Mouse (Mus musculus): ENCODE results near the gene Tmem176a. TPM values are rescaled to one million over a fixed set of nuclear protein-coding genes. Genes with fewer than 3 reads are reported as not detected.

The Tmem176a gene
- total RNA-seq (2014; fragmentation: Nextera tagmentation) = not detected in 2 replicates
- total RNA-seq (2017) = 0.17 TPM in 1 of 2 replicates, not detected in the other
- polyA plus RNA-seq (2012) = not detected in 2 replicates

GRCm38 (mm10) chr6:48840371-48840969, at the start of gene Tmem176a:
TSS of gene Tmem176a (plus strand) at chr6:48840919.
- DNase-seq (ENCODE audit: low spot score) (no peak), ATAC-seq (ENCODE audit: extremely low read depth, insufficient number of reproducible peaks, low FRiP score, poor library complexity, severe bottlenecking) (no peak)
- no peak for TF ChIP-seq TAL1 (conservative IDR thresholded peaks at IDR 0.05; ENCODE audit: low read depth, low read length)
- no peak for TF ChIP-seq GATA2 (IDR thresholded peaks at IDR 0.05; ENCODE audit: borderline replicate concordance, low read depth, low read length)
- TF ChIP-seq POLR2AphosphoS5 (IDR thresholded peaks at IDR 0.05; ENCODE audit: insufficient replicate concordance, low read depth, low read length) = no peak
- no peak for TF ChIP-seq GATA1 (IDR thresholded peaks at IDR 0.05; ENCODE audit: borderline replicate concordance, low read length)
- no peak for TF ChIP-seq CTCF (IDR thresholded peaks at IDR 0.05; ENCODE audit: low read depth, low read length)
- H3K4me1 ChIP-seq (ENCODE audit: insufficient read depth, low read depth, low read length) = no peaks in the 10 kb centered on the region
- H3K27me3 ChIP-seq (ENCODE audit: insufficient read depth, low read length) = peaks cover 7% of the 10 kb centered on the region
- H3K36me3 ChIP-seq (replicated peaks) = no peaks in the 10 kb centered on the region
- H3K9me3 ChIP-seq (replicated peaks) = no peaks in the 10 kb centered on the region
- H3K4me3 ChIP-seq (ENCODE audit: low read depth, low read length) = no peak within 1 kb of the TSS

- no peaks in the 10 kb centered on the region for H3K36me3 ChIP-seq (replicated peaks)
- no peaks in the 10 kb centered on the region for H3K27me3 ChIP-seq (ENCODE audit: insufficient read depth, low read length)
- 0 out of 2 replicates have a peak, but pooled peaks cover 4% of the 10 kb centered on the region for H3K9me3 ChIP-seq (replicated peaks)
- no peak for ATAC-seq (ENCODE audit: extremely low read depth, insufficient number of reproducible peaks, low FRiP score, poor library complexity, severe bottlenecking)
- no peak for TF ChIP-seq GATA1 (IDR thresholded peaks at IDR 0.05; ENCODE audit: borderline replicate concordance, low read length)
- no peak for TF ChIP-seq POLR2AphosphoS5 (IDR thresholded peaks at IDR 0.05; ENCODE audit: insufficient replicate concordance, low read depth, low read length)
- no peak for TF ChIP-seq TAL1 (conservative IDR thresholded peaks at IDR 0.05; ENCODE audit: low read depth, low read length)
- no peak for TF ChIP-seq GATA2 (IDR thresholded peaks at IDR 0.05; ENCODE audit: borderline replicate concordance, low read depth, low read length)
- TF ChIP-seq CTCF (IDR thresholded peaks at IDR 0.05; ENCODE audit: low read depth, low read length) = no peak
- no peak overlapping the region for H3K4me3 ChIP-seq (ENCODE audit: low read depth, low read length)
- no peak for DNase-seq (ENCODE audit: low spot score)
- no peaks in the 10 kb centered on the region for H3K4me1 ChIP-seq (ENCODE audit: insufficient read depth, low read depth, low read length)
Observed at GRCm38 (mm10) chr6:48801897-48802296, 38.8 kb upstream of the Tmem176a start.

GRCm38 (mm10) chr6:48803406-48804051, 37.2 kb upstream of the Tmem176a start:
- H3K4me3 ChIP-seq (ENCODE audit: low read depth, low read length) = no peak overlapping the region
- H3K4me1 ChIP-seq (ENCODE audit: insufficient read depth, low read depth, low read length) = no peaks in the 10 kb centered on the region
- DNase-seq (ENCODE audit: low spot score) (no peak), ATAC-seq (ENCODE audit: extremely low read depth, insufficient number of reproducible peaks, low FRiP score, poor library complexity, severe bottlenecking) (no peak)
- no peaks in the 10 kb centered on the region for H3K36me3 ChIP-seq (replicated peaks)
- H3K9me3 ChIP-seq (replicated peaks) = 0 out of 2 replicates have a peak, but pooled peaks cover 4% of the 10 kb centered on the region
- no peaks in the 10 kb centered on the region for H3K27me3 ChIP-seq (ENCODE audit: insufficient read depth, low read length)
- TF ChIP-seq POLR2AphosphoS5 (IDR thresholded peaks at IDR 0.05; ENCODE audit: insufficient replicate concordance, low read depth, low read length) (no peak), CTCF (IDR thresholded peaks at IDR 0.05; ENCODE audit: low read depth, low read length) (no peak), GATA1 (IDR thresholded peaks at IDR 0.05; ENCODE audit: borderline replicate concordance, low read length) (no peak), GATA2 (IDR thresholded peaks at IDR 0.05; ENCODE audit: borderline replicate concordance, low read depth, low read length) (no peak), TAL1 (conservative IDR thresholded peaks at IDR 0.05; ENCODE audit: low read depth, low read length) (no peak)

GRCm38 (mm10) chr6:48804346-48804745, 36.4 kb upstream of the Tmem176a start:
- Histone ChIP-seq H3K36me3 (replicated peaks) (no peaks in the 10 kb centered on the region), H3K9me3 (replicated peaks) (0 out of 2 replicates have a peak, but pooled peaks cover 4% of the 10 kb centered on the region), H3K4me1 (ENCODE audit: insufficient read depth, low read depth, low read length) (no peaks in the 10 kb centered on the region), H3K27me3 (ENCODE audit: insufficient read depth, low read length) (no peaks in the 10 kb centered on the region), H3K4me3 (ENCODE audit: low read depth, low read length) (no peak overlapping the region)
- no peak for TF ChIP-seq TAL1 (conservative IDR thresholded peaks at IDR 0.05; ENCODE audit: low read depth, low read length)
- no peak for TF ChIP-seq GATA2 (IDR thresholded peaks at IDR 0.05; ENCODE audit: borderline replicate concordance, low read depth, low read length)
- no peak for TF ChIP-seq CTCF (IDR thresholded peaks at IDR 0.05; ENCODE audit: low read depth, low read length)
- no peak for TF ChIP-seq POLR2AphosphoS5 (IDR thresholded peaks at IDR 0.05; ENCODE audit: insufficient replicate concordance, low read depth, low read length)
- TF ChIP-seq GATA1 (IDR thresholded peaks at IDR 0.05; ENCODE audit: borderline replicate concordance, low read length) = no peak
- DNase-seq (ENCODE audit: low spot score) = no peak
- ATAC-seq (ENCODE audit: extremely low read depth, insufficient number of reproducible peaks, low FRiP score, poor library complexity, severe bottlenecking) = no peak

DNA sequence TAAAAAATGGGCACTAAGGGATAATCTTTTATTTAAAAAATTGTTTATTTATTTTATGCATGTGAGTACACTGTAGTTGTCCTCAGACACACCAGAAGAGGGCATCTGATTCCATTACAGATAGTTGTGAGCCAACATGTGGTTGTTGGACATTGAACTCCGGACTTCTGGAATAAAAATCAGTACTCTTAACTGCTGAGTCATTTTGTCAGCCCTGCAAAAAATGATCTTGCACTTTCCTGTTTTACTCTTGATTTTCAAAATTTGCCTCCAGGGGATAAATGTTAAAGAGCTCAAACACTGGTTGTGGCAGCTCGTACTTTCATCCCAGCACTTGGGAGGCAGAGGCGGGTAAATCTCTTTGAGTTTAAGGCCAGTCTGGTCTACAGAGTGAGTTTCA, 34.0 kb upstream of the Tmem176a start:
- Histone ChIP-seq H3K36me3 (replicated peaks) (no peaks in the 10 kb centered on the region), H3K4me3 (ENCODE audit: low read depth, low read length) (no peak overlapping the region), H3K4me1 (ENCODE audit: insufficient read depth, low read depth, low read length) (no peaks in the 10 kb centered on the region), H3K27me3 (ENCODE audit: insufficient read depth, low read length) (peaks cover 3% of the 10 kb centered on the region; the same call in 1 of the 2 replicates), H3K9me3 (replicated peaks) (0 out of 2 replicates have a peak, but pooled peaks cover 4% of the 10 kb centered on the region)
- TF ChIP-seq GATA1 (IDR thresholded peaks at IDR 0.05; ENCODE audit: borderline replicate concordance, low read length) = no peak
- TF ChIP-seq GATA2 (IDR thresholded peaks at IDR 0.05; ENCODE audit: borderline replicate concordance, low read depth, low read length) = no peak
- TF ChIP-seq TAL1 (conservative IDR thresholded peaks at IDR 0.05; ENCODE audit: low read depth, low read length) = no peak
- no peak for TF ChIP-seq POLR2AphosphoS5 (IDR thresholded peaks at IDR 0.05; ENCODE audit: insufficient replicate concordance, low read depth, low read length)
- no peak for TF ChIP-seq CTCF (IDR thresholded peaks at IDR 0.05; ENCODE audit: low read depth, low read length)
- no peak for DNase-seq (ENCODE audit: low spot score)
- ATAC-seq (ENCODE audit: extremely low read depth, insufficient number of reproducible peaks, low FRiP score, poor library complexity, severe bottlenecking) = no peak

Data from G1E (cell line).